Mouse (Mus musculus): ENCODE data around the gene Mutyh.
"Not testable (repeated sequence)": the region's sequence is repeated elsewhere in the genome, so short reads cannot be mapped to it uniquely, and the experiment has no call there.

Mutyh gene

DNA sequence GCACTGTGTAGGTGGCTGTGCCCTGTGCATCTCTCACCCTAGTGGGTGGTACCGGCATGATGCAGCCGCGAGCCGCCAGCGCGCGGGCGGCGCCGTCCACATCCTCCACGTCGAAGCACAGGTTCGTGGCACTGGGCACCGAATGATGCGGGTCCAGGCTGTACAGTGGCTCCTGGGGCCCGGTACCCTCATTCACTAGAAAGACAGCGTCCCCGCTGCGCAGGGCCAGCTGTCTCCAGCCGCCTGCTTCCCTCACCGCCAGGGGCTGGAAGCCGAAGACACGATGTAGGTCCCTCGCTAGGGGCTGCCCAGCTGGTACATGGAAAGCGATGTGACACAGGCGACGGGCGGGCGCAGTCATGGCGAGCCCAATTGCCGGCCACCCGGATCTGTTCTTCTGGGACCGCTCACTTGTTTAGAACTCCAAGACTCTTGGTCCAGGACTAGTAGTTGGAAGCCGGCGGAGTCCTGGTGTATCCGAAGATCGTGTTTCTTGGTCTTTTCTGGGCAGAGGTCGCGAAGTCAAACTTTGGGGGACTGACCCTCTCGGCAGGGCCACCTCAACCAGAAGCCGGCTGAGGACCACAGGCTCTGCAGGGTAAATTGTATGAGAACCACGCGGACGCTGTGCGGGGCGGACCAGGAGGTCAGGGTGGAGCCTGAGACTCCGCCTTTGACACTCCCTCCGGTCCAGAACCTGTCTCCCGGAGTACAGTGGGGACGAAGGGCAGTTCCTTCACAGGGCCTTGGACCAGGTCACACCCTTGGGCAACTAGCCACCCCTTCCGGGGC lies 13.6 kb downstream of the Mutyh start:
- no peak for DNase-seq (ENCODE audit: low spot score)

GRCm38 (mm10) chr4:116821694-116822016 lies 14.1 kb downstream of the Mutyh start, which contains the start of gene Hpdl:
Gene Hpdl, minus strand, starts transcription at chr4:116821707.
- DNase-seq (ENCODE audit: low spot score), result no peak

- DNase-seq (ENCODE audit: low spot score), result no peak
These were observed 17.1 kb downstream of the Mutyh start for GRCm38 (mm10) chr4:116824541-116825004.

DNA sequence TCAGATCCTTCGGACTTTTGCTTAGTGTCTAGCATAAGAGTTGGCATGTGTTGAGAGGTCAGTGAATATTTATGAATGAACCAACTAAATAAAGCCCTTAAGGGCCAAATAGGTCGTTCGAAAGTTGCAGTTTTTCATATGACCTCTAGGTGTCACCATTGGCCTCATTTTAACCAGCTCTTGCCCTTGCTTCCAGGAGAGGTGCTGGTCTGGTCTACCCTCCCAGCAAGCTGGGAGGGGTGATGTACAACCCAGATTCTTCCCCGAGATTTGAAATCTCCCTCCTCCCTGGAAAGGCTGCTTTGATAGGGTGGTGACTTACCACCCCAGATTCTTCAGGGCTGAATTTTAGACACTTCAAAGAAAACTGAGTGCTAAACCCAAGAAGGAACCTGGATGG lies 20.3 kb downstream of the Mutyh start:
- DNase-seq (ENCODE audit: low spot score), result no peak

DNA sequence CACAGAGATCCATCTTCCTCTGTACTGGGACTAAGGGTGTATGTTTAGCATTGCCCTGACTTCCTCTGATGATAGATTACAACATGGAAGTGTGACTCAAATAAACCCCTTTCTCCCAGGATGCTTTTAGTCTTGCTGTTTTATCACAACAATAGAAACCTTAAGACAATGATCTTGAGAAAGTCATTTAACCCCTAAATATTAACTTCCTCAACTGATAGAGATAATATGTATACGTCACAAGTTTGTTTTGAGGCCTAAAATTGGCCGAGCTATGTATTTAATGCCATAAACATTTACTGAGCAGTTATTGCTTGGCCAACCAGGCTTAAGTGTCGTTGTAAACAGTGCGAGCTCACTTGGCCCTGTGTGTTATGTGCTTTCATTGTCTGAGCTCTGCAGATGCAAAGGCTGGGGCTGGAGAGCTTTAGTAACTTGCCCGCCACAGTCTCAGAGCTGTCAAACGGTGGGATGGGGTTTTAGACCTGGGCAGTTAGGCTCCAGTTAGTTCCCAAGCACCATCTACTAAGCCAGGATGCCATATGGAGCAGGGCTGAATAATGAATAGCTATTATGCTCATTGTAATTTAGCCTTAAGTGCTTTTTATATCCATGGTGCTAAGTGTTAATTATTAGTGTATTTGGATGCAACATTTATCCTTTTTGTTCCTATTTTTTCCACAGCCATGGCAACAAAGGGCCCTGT lies 22.0 kb downstream of the Mutyh start:
- DNase-seq (ENCODE audit: low spot score), result no peak

DNA sequence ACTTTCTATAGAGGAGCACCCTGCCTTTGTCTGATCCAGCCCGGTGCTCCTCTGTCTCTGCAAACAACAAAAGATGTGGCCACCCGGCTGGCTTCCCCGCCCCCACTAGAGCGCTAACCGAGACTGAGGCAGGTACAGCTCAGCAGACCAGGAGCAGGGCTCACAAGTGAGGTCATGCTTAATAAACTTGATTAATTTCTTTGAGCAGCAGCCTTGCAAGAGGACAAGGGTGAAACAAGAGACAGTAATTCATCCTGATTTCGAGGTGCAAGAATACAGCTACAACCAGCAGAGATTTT lies 22.5 kb downstream of the Mutyh start:
- no peak for DNase-seq (ENCODE audit: low spot score)

- DNase-seq (ENCODE audit: low spot score), result no peak
These were observed 31.5 kb downstream of the Mutyh start for GRCm38 (mm10) chr4:116838999-116839398.

DNA sequence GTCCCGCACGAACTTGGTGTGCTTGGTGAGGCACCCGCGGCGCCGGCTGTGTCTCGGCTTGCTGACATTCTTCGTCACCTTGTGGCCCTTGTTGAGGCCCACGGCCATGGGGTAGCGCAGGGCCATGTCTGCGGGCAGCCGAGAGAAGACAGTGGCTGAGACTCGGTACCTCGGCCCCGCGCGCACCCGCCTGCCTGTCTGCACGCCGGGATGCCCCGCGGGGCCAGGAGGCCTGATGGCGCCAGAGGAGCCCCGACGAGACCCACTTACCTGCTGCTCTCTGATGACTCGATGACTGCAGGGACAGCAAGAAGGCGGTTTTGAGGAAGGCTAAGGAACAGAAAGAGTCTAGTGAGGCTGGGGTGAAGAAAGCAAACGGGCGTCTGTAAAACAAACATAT lies 32.6 kb downstream of the Mutyh start:
- not testable (repeated sequence) for DNase-seq (ENCODE audit: low spot score)

DNA sequence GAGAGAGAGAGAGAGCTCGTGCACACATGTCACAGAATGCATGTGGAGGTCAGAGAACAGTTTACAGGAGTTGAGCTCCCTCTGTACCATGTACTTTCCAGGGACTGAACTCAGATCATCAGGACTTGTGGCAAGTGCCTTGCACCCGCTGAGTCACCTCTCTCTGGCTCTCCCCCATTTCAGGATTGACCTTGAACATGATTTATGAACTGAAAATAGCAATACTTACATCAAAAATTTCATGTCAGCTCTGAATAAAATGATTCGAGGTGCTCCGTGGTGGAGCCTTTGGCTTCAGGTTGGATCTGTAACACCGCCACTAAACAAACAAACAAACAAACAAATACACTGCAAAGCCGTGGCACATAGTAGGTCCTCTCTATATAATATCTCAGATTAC lies 33.3 kb downstream of the Mutyh start:
- no peak for DNase-seq (ENCODE audit: low spot score)

DNA sequence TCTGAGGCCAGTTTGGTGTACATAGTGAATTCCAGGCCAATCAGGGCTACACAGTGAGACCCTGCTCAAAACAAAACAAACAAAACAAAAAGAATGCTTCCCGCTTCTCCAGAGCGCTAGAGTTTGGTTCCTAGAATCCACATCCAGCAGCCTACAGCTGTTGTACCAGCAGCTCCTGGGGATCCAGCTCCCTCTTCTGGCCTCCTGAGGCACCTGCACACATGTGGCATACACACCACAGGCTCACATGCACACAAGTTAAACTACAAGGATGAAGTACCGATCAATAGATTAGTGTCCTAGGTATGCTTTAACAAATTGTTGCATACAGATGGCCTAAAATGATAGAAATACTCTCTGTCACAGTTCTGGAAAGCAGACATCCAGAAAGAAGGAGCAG lies 36.8 kb downstream of the Mutyh start:
- DNase-seq (ENCODE audit: low spot score), result no peak

- DNase-seq (ENCODE audit: low spot score), result no peak
These were observed 42.4 kb downstream of the Mutyh start for GRCm38 (mm10) chr4:116849901-116850300.

DNA sequence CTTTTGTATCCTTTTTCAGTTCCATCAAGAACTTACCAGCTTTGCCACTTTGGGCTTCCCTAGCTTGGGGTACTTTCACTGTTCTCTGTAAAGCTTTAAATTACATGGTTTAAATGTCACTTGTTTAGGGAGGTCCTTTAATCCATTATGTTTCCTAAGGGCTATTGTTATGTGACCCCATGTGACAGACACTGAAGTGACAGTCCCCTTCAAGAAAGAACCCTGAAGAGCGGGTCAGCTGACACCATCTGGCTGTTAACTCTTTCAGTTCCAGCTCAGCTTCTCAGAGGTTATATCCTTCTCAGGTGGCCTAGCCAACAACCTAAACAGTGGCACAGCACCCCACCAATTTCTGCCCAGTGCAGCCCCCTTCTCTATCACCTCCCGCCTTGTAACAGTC lies 46.8 kb downstream of the Mutyh start:
- no peak for DNase-seq (ENCODE audit: low spot score)

GRCm38 (mm10) chr4:116857203-116857602 lies 49.7 kb downstream of the Mutyh start:
- no peak for DNase-seq (ENCODE audit: low spot score)

GRCm38 (mm10) chr4:116859711-116860110 lies 52.2 kb downstream of the Mutyh start:
- DNase-seq (ENCODE audit: low spot score), result no peak

- DNase-seq (ENCODE audit: low spot score), result no peak
These were observed 54.5 kb downstream of the Mutyh start for GRCm38 (mm10) chr4:116862023-116862422.
